Mouse (Mus musculus): ENCODE data around the gene Dnah2. TPM values are rescaled to one million over a fixed set of nuclear protein-coding genes. Genes with fewer than 3 reads are reported as not detected.

Gene Dnah2
- total RNA-seq, 4 experiments from 2014 or later: 3.3 to 4.9 (median 3.9) TPM

Small RNAs within 50 kb of the gene (microRNA-seq; reads per million reads assigned to microRNA genes)
- 0 reads per million in 2 experiments for gene Gm27493

Other genes with a start within 250 kb of the Dnah2 start
- 10 to 100 TPM; 14.9 to 19.9 (median 17.4) TPM for gene Cntrob, start 225.3 kb downstream of the Dnah2 start, total RNA-seq (2022)
- 10 to 100 TPM; 47.7 to 54.7 (median 51.5) TPM for gene Trappc1, start 225.1 kb downstream of the Dnah2 start, total RNA-seq (2022)
- gene Kcnab3, start 222.9 kb downstream of the Dnah2 start, total RNA-seq (2022): 10 to 100 TPM; 72.7 to 84.4 (median 78.8) TPM
- gene Rnf227, start 208.6 kb downstream of the Dnah2 start, total RNA-seq (2022): 100 to 1,000 TPM; 160 to 180 (median 169) TPM
- 100 to 1,000 TPM; 370 to 420 (median 387) TPM for gene Chd3, start 179.7 kb downstream of the Dnah2 start, total RNA-seq (2022)
- 100 to 1,000 TPM in 3 of 4 experiments, 10 to 100 TPM in 1; 99.9 to 140 (median 114) TPM for gene Naa38, start 153.6 kb downstream of the Dnah2 start, total RNA-seq (2022)
- gene Cyb5d1, start 153.5 kb downstream of the Dnah2 start, total RNA-seq (2022): 10 to 100 TPM; 38.0 to 43.7 (median 42.5) TPM
- 1 to 10 TPM; 3.3 to 4.8 (median 3.5) TPM for gene Tmem88, start 150.9 kb downstream of the Dnah2 start, total RNA-seq (2022)
- gene Kdm6b, start 135.4 kb downstream of the Dnah2 start, total RNA-seq (2022): 10 to 100 TPM; 17.3 to 29.2 (median 21.9) TPM
- 10 to 100 TPM; 89.2 to 96.6 (median 90.5) TPM for gene Efnb3, start 11.1 kb upstream of the Dnah2 start, total RNA-seq (2022)
- 10 to 100 TPM; 10.1 to 13.8 (median 11.3) TPM for gene Wrap53, start 31.1 kb upstream of the Dnah2 start, total RNA-seq (2022)
- 10 to 100 TPM; 26.6 to 32.6 (median 28.2) TPM for gene Trp53, start 31.2 kb upstream of the Dnah2 start, total RNA-seq (2022)
- 100 to 1,000 TPM; 400 to 455 (median 419) TPM for gene Atp1b2, start 56.8 kb upstream of the Dnah2 start, total RNA-seq (2022)
- 1 to 10 TPM in 1 of 4 experiments, not detected in 3; 1.0 TPM for gene Shbg, start 68.8 kb upstream of the Dnah2 start, total RNA-seq (2022)
- gene Sat2, start 72.9 kb upstream of the Dnah2 start, total RNA-seq (2022): 10 to 100 TPM in 3 of 4 experiments, 1 to 10 TPM in 1; 7.9 to 11.6 (median 10.5) TPM
- 100 to 1,000 TPM; 132 to 147 (median 140) TPM for gene Fxr2, start 83.9 kb upstream of the Dnah2 start, total RNA-seq (2022)
- under 1 TPM in 1 of 4 experiments, not detected in 3; 0.46 TPM for gene Sox15, start 106.2 kb upstream of the Dnah2 start, total RNA-seq (2022)
- 10 to 100 TPM; 59.3 to 68.7 (median 61.4) TPM for gene Mpdu1, start 113.5 kb upstream of the Dnah2 start, total RNA-seq (2022)
- 10 to 100 TPM; 14.1 to 63.3 (median 34.2) TPM for gene Cd68, start 117.0 kb upstream of the Dnah2 start, total RNA-seq (2022)
- gene Eif4a1, start 123.3 kb upstream of the Dnah2 start, total RNA-seq (2022): 100 to 1,000 TPM; 268 to 307 (median 295) TPM
- gene Senp3, start 133.0 kb upstream of the Dnah2 start, total RNA-seq (2022): 10 to 100 TPM; 72.6 to 96.8 (median 83.6) TPM
- gene Tnfsf13, start 136.7 kb upstream of the Dnah2 start, total RNA-seq (2022): 1 to 10 TPM; 2.5 to 4.2 (median 3.2) TPM
- gene Tnfsf12, start 146.7 kb upstream of the Dnah2 start, total RNA-seq (2022): 10 to 100 TPM; 10.2 to 15.1 (median 11.7) TPM
- gene Tnfsfm13, start 147.0 kb upstream of the Dnah2 start, total RNA-seq (2022): 1 to 10 TPM; 1.5 to 2.0 (median 1.8) TPM
- 10 to 100 TPM; 48.6 to 56.4 (median 51.3) TPM for gene Polr2a, start 209.5 kb upstream of the Dnah2 start, total RNA-seq (2022)
- gene Slc35g3, start 212.9 kb upstream of the Dnah2 start, total RNA-seq (2022): not detected
- gene Zbtb4, start 216.8 kb upstream of the Dnah2 start, total RNA-seq (2022): 100 to 1,000 TPM; 138 to 158 (median 147) TPM
- 1 to 10 TPM in 2 of 4 experiments, under 1 TPM in 2; 0.51 to 1.2 (median 0.92) TPM for gene Chrnb1, start 246.8 kb upstream of the Dnah2 start, total RNA-seq (2022)

Data from left cerebral cortex, adult 8-10 months (tissue).